Mouse (Mus musculus): ENCODE data around the gene Cmya5.

Cmya5 gene

GRCm38 (mm10) chr13:93062860-93063636, 81.5 kb downstream of the Cmya5 start:
- in situ Hi-C loops (cut with MseI, MboI) = loop anchor here in 1 of 2 experiments (10.0 kb wide), 1 partner anchor 78 kb away; no protein-coding TSS in a partner anchor

- in situ Hi-C loops (cut with MseI, MboI) = loop anchor here in 1 of 2 experiments (10.0 kb wide), 1 partner anchor 77 kb away; no protein-coding TSS in a partner anchor
Measured at GRCm38 (mm10) chr13:93061311-93061710, 83.2 kb downstream of the Cmya5 start.

- in situ Hi-C loops (cut with MseI, MboI) = loop anchor here in 1 of 2 experiments (10.0 kb wide), 1 partner anchor 76 kb away; no protein-coding TSS in a partner anchor
Measured at GRCm38 (mm10) chr13:93060437-93060836, 84.1 kb downstream of the Cmya5 start.

GRCm38 (mm10) chr13:93058551-93059011, 85.9 kb downstream of the Cmya5 start:
- in situ Hi-C loops (cut with MseI, MboI) = no loop called here

GRCm38 (mm10) chr13:93057492-93058260, 86.8 kb downstream of the Cmya5 start:
- in situ Hi-C loops (cut with MseI, MboI) = no loop called here

GRCm38 (mm10) chr13:93056091-93056490, 88.4 kb downstream of the Cmya5 start:
- in situ Hi-C loops (cut with MseI, MboI) = no loop called here

- in situ Hi-C loops (cut with MseI, MboI) = no loop called here
Measured at GRCm38 (mm10) chr13:93051483-93051882, 93.0 kb downstream of the Cmya5 start.

- in situ Hi-C loops (cut with MseI, MboI) = no loop called here
Measured at GRCm38 (mm10) chr13:93041021-93041420, 103.5 kb downstream of the Cmya5 start.

- in situ Hi-C loops (cut with MseI, MboI) = no loop called here
Measured at GRCm38 (mm10) chr13:93036218-93036617, 108.3 kb downstream of the Cmya5 start.

GRCm38 (mm10) chr13:93029337-93029736, 115.2 kb downstream of the Cmya5 start:
- in situ Hi-C loops (cut with MseI, MboI) = no loop called here

GRCm38 (mm10) chr13:93024837-93025236, 119.7 kb downstream of the Cmya5 start:
- in situ Hi-C loops (cut with MseI, MboI) = no loop called here

GRCm38 (mm10) chr13:93022158-93022557, 122.4 kb downstream of the Cmya5 start:
- in situ Hi-C loops (cut with MseI, MboI) = no loop called here

- in situ Hi-C loops (cut with MseI, MboI) = no loop called here
Measured at GRCm38 (mm10) chr13:93012952-93013351, 131.6 kb downstream of the Cmya5 start.

- in situ Hi-C loops (cut with MseI, MboI) = no loop called here
Measured at GRCm38 (mm10) chr13:93011315-93011714, 133.2 kb downstream of the Cmya5 start.

GRCm38 (mm10) chr13:93010524-93010923, 134.0 kb downstream of the Cmya5 start:
- in situ Hi-C loops (cut with MseI, MboI) = no loop called here

- in situ Hi-C loops (cut with MseI, MboI) = no loop called here
Measured at GRCm38 (mm10) chr13:93007078-93007477, 137.4 kb downstream of the Cmya5 start.

- in situ Hi-C loops (cut with MseI, MboI) = no loop called here
Measured at GRCm38 (mm10) chr13:93006347-93006746, 138.2 kb downstream of the Cmya5 start.

GRCm38 (mm10) chr13:93004003-93004402, 140.5 kb downstream of the Cmya5 start:
- in situ Hi-C loops (cut with MseI, MboI) = no loop called here

- in situ Hi-C loops (cut with MseI, MboI) = no loop called here
Measured at GRCm38 (mm10) chr13:93002456-93002855, 142.1 kb downstream of the Cmya5 start.

GRCm38 (mm10) chr13:93000640-93001351, 143.7 kb downstream of the Cmya5 start:
- in situ Hi-C loops (cut with MseI, MboI) = no loop called here

GRCm38 (mm10) chr13:92999860-93000259, 144.7 kb downstream of the Cmya5 start:
- in situ Hi-C loops (cut with MseI, MboI) = no loop called here

- in situ Hi-C loops (cut with MseI, MboI) = no loop called here
Measured at GRCm38 (mm10) chr13:92994743-92995142, 149.8 kb downstream of the Cmya5 start.

Measured in mouse trophoblast stem cell (cell line).